Mouse (Mus musculus) urinary bladder, postnatal 36 days (tissue): ENCODE measurements at regions not wholly inside any gene's neighbourhood (a gene's known extent, or its start where the extent isn't known, plus 50 kb on each side); places are given as distances from the start of the nearest gene placed in this dataset.
A peak's percentile ranks its signal among the peaks of the same experiment; 100 is the strongest.

ENCODE experiments used
- DNase-seq, 2 experiments: peaks; one replicate each; pipeline ENCODE4 v3.0.0; 2022; ENCODE audit warnings: low spot score in 2 of 2, mixed read lengths in 1 of 2

DNA sequence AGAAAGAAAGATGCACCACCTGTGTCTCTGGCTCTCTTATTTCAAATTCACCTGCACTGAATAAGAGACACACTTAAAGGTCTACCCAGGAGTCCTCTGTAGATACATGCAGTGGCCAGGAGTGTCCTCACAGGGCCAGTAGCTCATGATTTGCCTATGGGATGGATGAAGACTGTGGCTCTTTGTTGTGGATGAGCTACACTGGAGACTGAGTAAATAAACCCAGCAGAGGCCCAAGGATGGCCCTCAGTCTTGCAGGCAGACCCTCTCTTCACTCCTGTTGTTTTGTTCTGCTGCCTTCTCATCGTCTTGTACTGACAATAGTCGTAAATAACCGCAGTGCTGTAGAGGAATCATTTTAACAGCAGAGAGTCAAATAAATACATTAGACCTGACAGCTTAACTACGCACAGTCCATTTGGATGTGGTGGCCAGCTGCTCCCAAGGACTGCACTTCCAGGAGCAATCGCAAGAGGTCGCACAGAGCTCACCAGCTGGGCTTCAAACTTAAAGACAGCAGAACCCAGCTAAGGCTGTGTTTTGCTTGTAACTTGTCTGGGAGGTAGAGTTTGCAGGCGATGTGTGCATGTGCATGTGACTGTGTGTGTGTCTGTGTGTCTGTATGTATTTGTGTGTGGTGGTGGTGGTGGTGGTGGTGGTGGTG lies 328.6 kb upstream of the Camk1g start:
- peak; percentile 46 to 56 for DNase-seq

DNA sequence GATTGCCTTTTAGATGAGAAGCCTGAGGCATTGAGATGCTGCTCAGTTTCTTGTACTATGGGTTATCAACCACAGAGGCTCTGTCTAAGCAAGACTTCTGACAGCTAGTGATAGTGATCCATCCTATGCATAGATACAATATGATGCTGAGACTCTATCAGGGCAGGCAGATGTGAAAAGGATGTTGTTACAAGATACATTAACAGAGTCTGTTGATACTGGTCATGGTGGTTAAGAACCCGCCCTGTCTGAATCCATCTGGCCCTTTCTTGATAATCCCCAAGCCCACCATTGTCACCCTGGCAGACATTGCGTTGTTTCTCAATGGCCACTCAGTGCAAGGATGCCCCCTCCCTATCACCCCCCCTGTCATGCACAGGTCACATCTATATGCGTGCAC lies 327.8 kb upstream of the Camk1g start:
- DNase-seq, result no peak

DNA sequence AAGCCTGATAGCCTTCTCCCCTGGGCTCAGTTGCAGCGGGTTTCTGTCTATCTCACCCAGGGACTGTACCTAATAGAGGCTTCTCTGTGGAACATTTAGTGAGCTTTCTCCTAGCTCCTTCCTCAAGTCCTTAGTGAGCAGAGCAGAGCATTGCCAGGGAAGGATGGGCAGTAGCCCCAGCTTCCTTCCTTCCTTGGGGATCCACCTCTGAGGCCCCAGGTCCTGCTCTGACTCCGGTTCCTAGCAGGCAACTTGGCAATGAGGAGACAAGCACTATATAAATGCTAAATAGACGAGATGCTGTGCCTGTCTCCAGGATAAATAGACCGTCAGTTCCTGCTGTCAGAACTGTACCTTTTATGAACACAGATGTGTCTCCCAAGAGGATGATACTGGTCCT lies 326.9 kb upstream of the Camk1g start:
- no peak for DNase-seq

DNA sequence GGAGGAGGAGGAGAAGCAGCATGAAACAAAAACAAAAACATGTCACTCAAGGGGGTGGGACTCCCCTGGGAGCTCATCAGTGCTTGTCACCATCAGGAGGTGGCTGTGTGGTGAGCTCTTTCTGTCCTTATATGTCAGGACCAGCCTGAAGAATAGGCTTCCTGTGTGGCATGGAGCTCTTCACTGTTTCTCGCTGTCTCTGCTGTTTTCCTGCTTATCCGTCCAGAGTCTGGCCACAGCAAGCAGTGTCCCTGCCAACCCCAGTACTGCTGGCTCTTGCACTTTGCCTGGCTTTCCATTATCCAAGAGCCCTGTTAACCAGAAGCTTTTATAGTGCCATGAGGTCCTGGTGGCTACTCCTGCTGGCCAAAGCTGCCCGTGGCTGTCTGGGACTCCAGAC lies 322.9 kb upstream of the Camk1g start:
- DNase-seq, result no peak

DNA sequence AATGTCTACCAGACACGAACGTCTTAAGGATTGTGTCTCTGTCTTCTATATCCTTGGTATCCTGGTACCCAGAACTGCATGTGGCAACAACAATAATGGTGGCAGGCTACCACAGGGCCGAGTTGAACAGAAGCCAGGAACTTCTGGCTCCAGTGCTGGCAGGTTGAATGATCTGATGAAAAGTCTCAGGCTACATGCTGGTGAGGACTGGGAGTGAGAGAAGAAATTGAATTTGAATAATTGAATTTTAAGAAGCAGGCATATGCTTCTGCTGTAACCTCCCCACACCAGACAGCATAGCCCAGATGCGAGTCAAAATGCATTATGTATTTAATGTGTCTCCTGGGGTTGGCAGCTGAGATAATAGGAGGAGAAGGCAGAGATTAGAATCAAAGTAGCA lies 319.5 kb upstream of the Camk1g start:
- no peak for DNase-seq

DNA sequence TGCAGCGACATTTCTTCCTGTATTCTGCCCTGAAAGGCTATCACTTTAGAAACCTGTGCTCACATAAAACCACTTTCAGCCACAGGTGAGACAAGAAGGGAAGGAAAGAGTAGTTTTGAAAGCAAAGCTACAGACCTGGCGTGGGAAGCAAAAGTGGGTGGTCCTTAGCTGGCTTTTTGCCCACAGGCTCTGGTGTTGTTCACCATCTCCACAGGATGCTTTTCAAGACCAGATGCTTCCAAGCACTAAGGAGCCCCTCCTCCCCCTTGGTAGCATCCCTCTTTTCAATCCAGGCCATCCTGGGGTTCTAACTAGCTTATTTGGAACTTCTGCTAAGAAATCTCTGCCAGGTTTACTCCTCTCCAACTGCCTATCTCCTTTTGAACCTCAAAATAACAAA lies 312.8 kb upstream of the Camk1g start:
- no peak for DNase-seq

DNA sequence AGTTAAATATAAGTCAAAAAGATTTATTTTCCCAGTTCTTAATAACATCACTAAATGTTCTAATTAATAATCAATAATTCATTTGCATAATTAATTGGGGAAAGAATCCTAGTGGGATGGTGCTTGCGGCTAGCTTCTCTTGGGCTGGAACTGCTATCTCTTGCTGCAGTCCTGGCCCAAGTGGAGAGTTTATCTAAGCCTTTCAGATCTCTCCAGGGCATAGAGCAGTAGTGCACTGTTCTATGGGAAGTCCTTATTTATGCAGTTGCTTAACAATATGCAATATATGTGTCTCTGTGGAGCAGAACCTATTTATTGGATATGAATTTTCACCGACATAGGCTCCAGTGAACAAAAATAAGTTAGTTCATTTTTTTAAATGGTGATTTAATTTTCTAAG lies 308.4 kb upstream of the Camk1g start:
- no peak for DNase-seq

DNA sequence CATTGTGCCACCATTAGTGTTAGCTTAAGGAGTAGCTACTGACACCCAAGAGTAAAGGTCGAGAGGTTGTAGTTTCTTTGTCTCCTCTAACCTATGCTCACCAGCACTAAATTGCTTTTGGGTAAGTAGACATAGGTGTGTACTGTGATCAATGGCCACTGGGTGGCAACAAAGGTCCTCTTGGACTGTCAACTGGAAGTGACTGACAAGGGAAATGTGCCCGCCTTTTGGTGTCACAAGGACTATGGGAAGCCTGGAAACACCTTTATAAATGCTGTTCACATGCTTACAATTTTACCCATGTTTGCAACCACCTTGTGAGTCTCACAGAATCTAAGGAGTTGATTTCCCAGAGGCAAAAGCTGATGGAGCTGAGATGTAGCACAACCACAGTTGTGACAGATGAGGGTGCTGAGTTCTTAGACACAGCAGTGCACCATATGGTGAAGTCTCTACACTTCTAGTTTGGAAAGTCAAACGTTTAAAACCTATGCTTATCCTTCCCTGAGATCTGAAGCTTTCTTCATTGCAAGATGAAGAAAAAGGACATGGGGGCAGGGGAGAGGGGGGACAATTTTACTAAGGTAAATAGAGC lies 303.2 kb upstream of the Camk1g start:
- peak; percentile 10 to 12 for DNase-seq

DNA sequence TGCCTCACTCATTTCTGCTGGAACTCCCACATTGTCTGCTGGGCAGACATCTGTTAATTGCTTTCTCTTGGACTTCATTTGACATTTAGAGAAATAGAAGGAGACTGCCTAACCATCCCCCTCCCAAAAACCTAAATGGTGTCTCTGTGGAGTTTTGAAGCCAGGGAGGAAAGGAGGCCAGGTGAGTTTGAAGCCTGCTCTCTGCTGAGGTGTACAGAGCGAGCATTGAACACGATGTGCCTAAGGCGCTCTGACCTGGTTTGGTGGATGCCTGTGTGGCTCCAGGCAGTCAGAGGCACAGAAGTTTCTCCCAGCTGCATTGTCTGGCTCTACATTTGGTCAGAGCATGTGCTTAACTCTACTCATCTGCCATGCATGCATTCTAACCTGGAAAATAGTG lies 302.6 kb upstream of the Camk1g start:
- DNase-seq, result no peak

DNA sequence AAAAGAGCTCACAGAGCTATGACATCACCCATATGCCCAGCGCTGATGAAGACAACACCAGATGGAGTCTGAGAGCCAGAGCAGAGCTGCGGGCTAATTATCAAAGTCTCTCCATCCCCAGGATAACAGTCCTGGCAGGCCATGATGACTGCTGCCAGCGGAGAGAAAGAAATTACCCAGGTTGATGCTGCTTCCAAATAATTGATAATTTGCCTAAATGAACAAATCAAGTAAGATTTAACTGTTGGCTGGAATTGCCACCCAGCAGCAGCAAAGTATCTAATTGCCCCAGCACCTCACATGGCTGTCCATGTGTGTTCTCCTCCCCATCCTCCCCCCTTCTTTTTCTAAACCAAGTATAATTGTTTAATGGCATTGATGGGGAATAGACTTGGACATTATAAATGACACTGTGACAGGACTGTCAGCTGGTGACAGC lies 301.7 kb upstream of the Camk1g start:
- DNase-seq, result no peak

DNA sequence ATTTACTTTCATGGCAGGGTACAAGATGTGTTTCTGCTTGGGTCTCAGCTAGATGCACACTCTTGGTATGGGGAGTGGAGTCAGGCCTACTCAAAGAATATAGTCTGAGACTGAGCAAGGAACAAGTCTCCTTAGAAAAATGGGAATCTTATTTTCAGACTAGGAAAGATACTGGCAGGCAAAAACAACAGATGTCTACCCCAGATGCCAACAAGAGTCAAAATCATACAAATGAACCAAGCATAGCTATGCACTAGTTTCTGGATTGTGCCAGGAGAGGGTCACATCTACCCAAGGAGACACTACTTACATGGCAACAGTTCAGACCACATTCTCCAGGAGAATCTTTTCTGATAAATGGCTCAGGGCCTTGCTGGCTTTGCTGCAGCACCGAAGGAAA lies 300.9 kb upstream of the Camk1g start:
- DNase-seq, result no peak

DNA sequence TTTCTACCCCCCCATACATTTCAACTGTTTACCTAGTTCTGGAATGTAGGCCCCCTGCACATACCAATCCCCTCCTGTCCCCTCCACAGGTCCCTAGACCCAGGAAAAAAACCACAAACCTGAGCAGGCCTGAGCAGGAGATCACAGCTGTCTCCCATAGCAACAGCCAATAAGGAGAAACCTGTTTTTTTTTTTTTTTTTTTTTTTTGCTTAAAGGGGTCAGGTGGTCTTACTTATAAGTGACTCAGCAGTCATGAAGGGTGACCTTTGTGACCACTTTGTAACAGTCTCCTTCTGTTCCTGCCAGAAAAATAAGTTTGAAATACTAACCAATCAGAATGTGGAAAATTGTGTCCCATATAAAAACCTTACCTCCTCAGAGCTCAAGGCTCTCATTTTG lies 299.9 kb upstream of the Camk1g start:
- no peak for DNase-seq

DNA sequence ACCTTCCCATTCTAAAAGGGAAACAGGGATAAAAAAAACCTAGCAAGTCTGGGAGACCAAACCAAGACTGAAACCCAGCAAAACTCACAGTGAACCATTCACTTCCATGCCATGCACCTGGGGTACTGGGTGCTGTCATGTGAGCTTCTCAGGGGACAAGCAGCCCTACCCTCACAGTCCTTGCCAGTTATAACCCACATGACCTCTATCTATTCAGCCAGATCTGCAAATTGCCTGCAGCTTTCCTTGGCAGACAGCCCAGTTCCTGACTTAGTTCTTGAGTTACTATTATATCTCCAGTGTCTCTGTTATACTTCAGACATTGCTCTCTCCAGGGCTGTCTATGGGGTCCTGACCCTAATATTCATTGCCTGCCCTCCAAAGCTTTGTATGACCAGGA lies 298.7 kb upstream of the Camk1g start:
- DNase-seq, result no peak

DNA sequence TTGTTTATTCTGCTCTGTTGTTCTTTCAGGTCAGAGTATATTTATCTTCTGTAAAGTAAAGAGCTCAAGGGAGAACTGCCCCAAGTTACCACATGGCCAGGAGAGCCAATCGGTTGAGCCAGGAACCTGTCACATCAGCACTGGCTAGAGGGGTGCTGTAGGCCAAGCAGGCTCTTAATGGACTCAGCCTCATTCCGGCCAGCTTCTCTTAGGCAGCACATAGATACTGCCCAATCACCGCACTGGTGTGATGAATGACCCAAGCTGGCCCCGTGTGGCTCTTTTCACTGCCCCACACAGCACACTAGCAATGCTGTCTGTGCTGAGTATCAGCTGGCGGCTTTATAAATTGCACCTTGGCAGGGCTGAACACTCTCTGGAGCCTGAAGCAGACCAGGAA lies 295.8 kb upstream of the Camk1g start:
- DNase-seq, result no peak

DNA sequence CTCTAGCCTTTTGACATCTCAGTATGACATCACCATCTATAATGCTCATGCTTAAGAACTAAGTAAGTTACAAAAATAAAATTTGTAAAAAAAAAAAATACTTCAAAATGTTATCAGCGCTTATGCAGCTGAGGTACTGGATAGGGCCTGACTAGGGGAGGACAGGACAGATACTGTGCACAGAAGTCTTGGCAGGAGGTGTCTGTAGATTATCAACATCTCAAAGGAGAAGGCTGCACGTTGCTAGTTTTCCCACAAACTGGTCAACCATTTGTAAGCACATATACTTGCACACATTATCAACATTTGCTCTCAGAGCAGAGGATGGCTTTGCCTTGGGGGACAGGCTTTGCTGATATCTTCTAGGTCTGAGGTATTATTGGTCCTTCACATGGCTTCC lies 294.5 kb upstream of the Camk1g start:
- DNase-seq, result no peak

DNA sequence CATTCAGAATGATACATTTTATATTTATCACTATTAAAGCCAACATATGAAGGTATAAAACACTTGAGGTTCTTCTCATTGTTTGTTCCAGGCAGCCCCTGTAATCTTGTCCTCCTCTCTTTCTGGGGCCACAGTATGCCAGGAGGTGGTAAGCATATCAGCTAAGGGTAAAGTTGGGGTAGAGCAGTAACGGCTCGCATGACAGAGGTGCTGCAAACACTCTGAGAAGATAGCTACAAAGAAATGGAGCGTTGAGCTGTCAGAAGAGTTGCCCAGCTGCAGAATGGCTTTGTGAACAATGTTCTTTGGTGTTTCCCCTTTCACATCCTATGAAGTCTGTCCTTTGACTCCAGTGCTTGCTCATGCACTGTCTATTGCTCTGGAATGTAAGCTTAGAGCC lies 293.5 kb upstream of the Camk1g start:
- DNase-seq, result no peak

DNA sequence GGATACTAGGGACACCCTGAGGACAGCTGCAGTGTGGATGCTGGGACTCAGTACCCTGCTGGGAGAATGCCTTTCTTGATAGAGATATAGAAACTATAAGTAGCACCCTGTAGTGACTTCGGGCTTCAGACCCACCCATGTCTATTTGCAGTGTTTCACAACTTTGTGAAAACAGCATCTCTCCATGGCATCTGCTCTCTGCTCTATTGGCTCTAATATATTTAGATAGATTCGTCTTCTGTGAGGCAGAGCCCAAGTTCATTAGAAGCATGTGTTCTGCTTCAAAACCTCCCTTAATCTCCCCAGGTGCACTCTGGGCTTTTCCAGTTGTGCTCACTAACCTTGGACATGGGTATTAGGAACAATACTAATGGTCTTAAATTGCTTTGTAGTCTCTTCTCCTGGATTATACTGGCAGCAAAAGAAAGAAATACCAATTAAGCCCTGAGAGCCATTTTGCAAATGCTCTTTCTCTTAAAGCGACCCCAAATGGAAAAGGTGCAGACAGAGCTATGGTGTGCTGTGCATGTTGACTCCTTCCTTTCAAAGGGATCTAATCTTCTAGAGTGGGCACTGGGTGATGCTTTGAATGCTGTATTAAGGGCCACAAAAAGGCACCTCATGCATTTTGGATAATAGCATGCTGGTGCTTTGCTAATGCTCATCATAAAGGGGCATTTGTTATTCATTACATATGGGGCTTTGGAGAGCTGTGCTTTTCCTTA lies 292.2 kb upstream of the Camk1g start:
- no peak for DNase-seq

DNA sequence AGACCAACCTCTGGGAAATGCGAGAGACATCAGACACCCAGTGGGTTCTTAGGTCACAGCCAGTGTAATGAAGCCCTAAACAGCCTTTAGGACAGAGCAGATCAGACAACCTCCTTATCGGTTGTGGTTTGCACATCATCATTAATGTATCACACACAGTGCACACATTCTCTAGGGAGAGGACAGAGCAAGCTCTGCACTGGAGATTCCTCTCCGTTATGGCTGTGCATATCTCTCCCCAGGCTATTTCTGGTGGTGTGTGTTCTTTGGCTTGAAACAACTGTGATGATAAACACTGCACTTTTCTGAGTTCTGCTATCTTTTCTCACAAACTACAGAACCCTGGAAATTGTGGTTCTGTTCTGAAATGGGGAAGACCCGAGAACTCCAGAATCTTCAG lies 291.3 kb upstream of the Camk1g start:
- no peak for DNase-seq

DNA sequence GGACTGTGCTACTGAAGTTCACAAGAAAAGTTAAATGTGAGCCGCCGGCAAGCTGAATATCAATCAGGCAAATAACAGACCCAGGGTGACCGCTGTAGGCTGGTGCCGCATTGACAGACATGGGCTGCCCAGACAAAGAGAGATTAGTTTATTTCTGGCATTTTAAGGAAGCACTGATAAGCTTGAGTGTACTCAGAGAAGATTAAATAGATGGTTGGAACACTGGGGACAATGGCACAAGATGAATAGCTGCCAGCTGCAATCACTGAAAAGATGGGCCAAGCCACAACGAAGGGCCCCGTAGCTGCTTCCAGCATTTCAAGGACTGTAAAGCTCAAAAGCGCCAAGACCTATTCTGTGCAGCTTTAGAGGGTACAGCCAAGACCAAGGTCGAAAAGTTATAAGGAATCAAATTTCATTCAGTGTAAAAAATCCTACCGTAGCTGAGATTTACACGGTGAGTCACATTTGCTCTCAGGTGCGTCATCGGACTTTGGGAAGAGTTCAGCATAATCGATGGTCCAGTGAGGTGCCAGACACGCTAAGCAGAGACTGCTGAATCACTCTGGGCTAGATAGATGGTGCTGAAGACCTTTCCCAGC lies 285.1 kb upstream of the Camk1g start:
- DNase-seq, result peak; percentile 2

DNA sequence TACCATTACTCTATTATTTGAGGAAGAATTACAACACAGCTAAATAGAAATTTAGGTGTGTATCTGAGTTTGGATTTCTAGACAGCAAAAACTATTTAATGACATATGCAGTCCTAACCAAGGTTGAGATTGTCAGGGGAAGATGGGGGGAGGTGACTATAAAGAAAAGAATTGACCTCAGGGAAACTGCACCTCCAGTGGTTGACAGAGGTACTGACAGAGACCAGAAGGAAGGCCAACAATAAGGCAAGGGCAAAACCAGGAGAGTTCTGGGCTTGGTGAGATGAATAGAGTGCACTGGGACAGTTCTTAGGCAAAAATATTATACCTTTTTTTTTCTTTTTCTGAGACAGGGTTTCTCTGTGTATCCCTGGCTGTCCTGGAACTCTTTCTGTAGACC lies 280.2 kb upstream of the Camk1g start:
- no peak for DNase-seq

DNA sequence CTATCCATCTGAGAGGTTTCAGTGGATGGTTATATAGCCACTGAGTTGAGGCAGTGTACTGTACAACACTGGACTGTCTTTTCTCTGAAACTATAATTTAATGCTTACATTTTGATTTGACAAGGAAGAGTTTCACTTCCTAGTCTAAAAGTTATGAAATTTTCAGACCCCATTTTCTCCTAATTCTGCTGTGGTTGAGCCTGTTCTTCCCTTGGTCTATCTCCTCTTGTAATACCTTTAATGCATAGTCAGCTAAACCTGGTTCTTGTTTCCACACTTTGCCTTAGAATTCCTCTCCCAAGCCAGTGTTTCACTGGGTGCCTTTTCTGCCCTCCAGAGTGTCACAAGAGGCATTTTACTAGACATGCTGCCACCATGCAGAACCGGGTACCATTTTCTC lies 279.3 kb upstream of the Camk1g start:
- DNase-seq, result no peak

DNA sequence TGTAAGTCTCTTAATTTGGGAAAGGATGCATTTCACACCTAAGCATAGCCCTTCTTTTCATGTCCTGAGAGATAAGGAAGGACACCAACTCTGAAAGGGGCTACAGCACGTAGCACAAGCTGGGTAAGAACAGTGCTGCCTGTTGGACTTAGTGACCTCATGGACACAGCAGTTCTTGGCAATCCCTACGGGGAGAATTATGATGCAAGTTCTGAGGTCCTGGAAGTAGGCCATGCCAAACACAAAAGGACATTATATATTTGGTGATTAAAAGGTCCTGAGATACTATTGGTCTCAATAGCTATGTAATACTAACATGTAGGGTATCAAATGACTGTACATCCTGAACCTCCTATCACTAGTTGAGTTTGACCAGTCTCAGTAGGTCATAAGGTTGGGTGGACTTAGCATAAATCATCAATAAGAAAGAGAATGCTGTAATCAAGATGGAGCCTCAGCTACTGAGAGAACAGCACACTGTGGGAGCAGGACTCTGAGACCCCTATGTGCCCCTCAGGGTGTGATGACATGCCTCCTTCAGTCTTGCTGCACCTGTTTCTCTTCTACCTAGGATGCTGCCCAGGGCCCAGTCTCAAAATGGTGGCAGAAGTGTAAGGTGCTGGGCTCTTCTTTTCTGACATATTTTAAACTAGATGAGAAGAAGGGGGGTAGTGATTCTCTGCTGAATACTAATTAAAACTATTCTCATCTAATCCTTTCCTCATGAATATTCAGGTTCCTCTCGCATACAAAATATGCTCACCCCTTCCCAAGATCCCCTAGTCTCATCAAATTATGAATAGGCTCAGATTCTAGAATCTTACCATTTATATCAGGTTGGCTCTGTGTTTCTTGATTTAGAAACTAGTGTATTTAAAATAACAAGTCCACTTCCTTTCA lies 277.5 kb upstream of the Camk1g start:
- DNase-seq, result no peak
